Mouse (Mus musculus): ENCODE results near the gene Khdc1c. TPM values are rescaled to one million over a fixed set of nuclear protein-coding genes. Genes with fewer than 3 reads are reported as not detected.

Gene Khdc1c
- polyA plus RNA-seq, 2 experiments from 2014 or later = not detected

Other genes starting within 250 kb of the Khdc1c start
- gene Tmem14a, start 149.8 kb upstream of the Khdc1c start, polyA plus RNA-seq (2017; shearing (Covaris generic)) = 1 to 10 TPM; 2.2 to 3.7 TPM
- gene Gsta3, start 127.7 kb upstream of the Khdc1c start, polyA plus RNA-seq (2017; shearing (Covaris generic)) = 1 to 10 TPM; 2.1 to 2.6 TPM
- gene Khdc1a, start 18.7 kb upstream of the Khdc1c start, polyA plus RNA-seq (2017; shearing (Covaris generic)) = 1 to 10 TPM in 1 of 2 experiments, under 1 TPM in 1; 0.71 to 2.1 TPM
- not detected for gene Khdc1b, start 15.2 kb downstream of the Khdc1c start, polyA plus RNA-seq (2017; shearing (Covaris generic))